Mouse (Mus musculus) hindbrain, embryonic 14.5 days (tissue): Measurements from ENCODE around the gene Tecr. TPM values are rescaled to one million over a fixed set of nuclear protein-coding genes. Genes with fewer than 3 reads are reported as not detected.
"Not testable (repeated sequence)": the region's sequence is repeated elsewhere in the genome, so short reads cannot be mapped to it uniquely, and the experiment has no call there.

Experiments used
- ATAC-seq: fragments of 200-750 bp; cut with Nextera tagmentation; 2 replicates; pipeline ENCODE4 v1.8.0; 2017; ENCODE audit warnings: moderate number of reproducible peaks, mild to moderate bottlenecking, moderate TSS enrichment, moderate library complexity; ENCODE audit not compliant: low FRiP score
- DNase-seq: peaks from one replicate; pipeline ENCODE4 v3.0.0-alpha.2; 2015; ENCODE audit warnings: low spot score
- H3K27ac ChIP-seq: fragments of 300-500 bp; sonication (generic); 2 replicates; pipeline ENCODE4 v1.5.1; 2014; ENCODE audit warnings: mild to moderate bottlenecking, moderate library complexity
- H3K27me3 ChIP-seq: fragments of 300-500 bp; sonication (generic); 2 replicates; pipeline ENCODE4 v1.6.1; 2014; ENCODE audit warnings: mild to moderate bottlenecking, low read length, mixed read lengths; ENCODE audit not compliant: control insufficient read depth, insufficient read depth
- H3K36me3 ChIP-seq: fragments of 300-500 bp; sonication (generic); replicated peaks from 2 replicates; pipeline ENCODE4 v1.6.1; 2014; ENCODE audit not compliant: control insufficient read depth, insufficient read depth
- H3K4me1 ChIP-seq: fragments of 300-500 bp; sonication (generic); replicated peaks from 2 replicates; pipeline ENCODE4 v1.6.1; 2014; ENCODE audit warnings: antibody characterized with exemption, low read length, mixed read lengths; ENCODE audit not compliant: control insufficient read depth, insufficient read depth
- H3K4me2 ChIP-seq: fragments of 300-500 bp; sonication (generic); replicated peaks from 2 replicates; pipeline ENCODE4 v1.6.1; 2014; ENCODE audit warnings: mild to moderate bottlenecking, moderate library complexity
- H3K4me3 ChIP-seq: fragments of 300-500 bp; sonication (generic); replicated peaks from 2 replicates; pipeline ENCODE4 v1.5.1; 2014; ENCODE audit warnings: mild to moderate bottlenecking, low read length
- H3K9ac ChIP-seq: fragments of 300-500 bp; sonication (generic); 2 replicates; pipeline ENCODE4 v1.6.1; 2014
- H3K9me3 ChIP-seq: fragments of 300-500 bp; sonication (generic); 2 replicates; pipeline ENCODE4 v1.6.1; 2016; ENCODE audit warnings: low read length; ENCODE audit not compliant: control insufficient read depth
- WGBS: fragments of 180-500 bp; shearing (Covaris S2); extraction: QIAGEN DNeasy Blood & Tissue Kit; methylation state at CpG from one replicate; pipeline ENCODE4 v1.1.7; 2014; 5-methylcytosine and 5-hydroxymethylcytosine counted together
- polyA plus RNA-seq: library from polyadenylated mRNA; unstranded; fragments of >200 nt; fragmentation: Nextera tagmentation; extraction: Ambion mirVana; gene quantifications from 2 replicates; pipeline ENCODE4 v1.2.1, GENCODE M21; 2014

Gene Tecr
- polyA plus RNA-seq, 1 experiment from 2014 or later: 1,444 TPM

GRCm38 (mm10) chr8:83608398-83608829 lies 643 bp upstream of the Tecr start:
- Histone ChIP-seq H3K9me3 (no peaks in the 10 kb centered on the region), H3K4me3 (peak overlapping the region; percentile 81), H3K27me3 (no peaks in the 10 kb centered on the region), H3K4me1 (peaks cover 17% of the 10 kb centered on the region), H3K9ac (peak overlapping the region; percentile 80), H3K36me3 (peaks cover 39% of the 10 kb centered on the region), H3K4me2 (peak overlapping the region; percentile 75), H3K27ac (peak overlapping the region; percentile 98)
- ATAC-seq (peak; percentile 73), DNase-seq (peak; percentile 66)
- under 1% methylated on average over 51 of the region's 51 CpGs for WGBS

GRCm38 (mm10) chr8:83602650-83603029 lies 5.1 kb downstream of the Tecr start:
- 79% methylated on average over 2 of the region's 2 CpGs for WGBS
- Histone ChIP-seq H3K4me3 (no peak overlapping the region), H3K27me3 (no peaks in the 10 kb centered on the region), H3K27ac (no peak overlapping the region), H3K4me1 (peaks cover 5% of the 10 kb centered on the region; the same call in 1 of the 2 replicates), H3K9me3 (no peaks in the 10 kb centered on the region), H3K4me2 (no peak overlapping the region), H3K9ac (no peak overlapping the region), H3K36me3 (no peaks in the 10 kb centered on the region)
- DNase-seq (no peak), ATAC-seq (no peak)

GRCm38 (mm10) chr8:83599814-83600213 lies 8.0 kb downstream of the Tecr start:
- H3K27me3 ChIP-seq: no peaks in the 10 kb centered on the region
- H3K4me2 ChIP-seq: no peak overlapping the region
- ATAC-seq (no peak), DNase-seq (no peak)
- H3K27ac ChIP-seq: no peak overlapping the region
- H3K9me3 ChIP-seq: no peaks in the 10 kb centered on the region
- no peak overlapping the region for H3K4me3 ChIP-seq
- H3K9ac ChIP-seq: no peak overlapping the region
- H3K4me1 ChIP-seq: no peaks in the 10 kb centered on the region
- no peaks in the 10 kb centered on the region for H3K36me3 ChIP-seq

- H3K27me3 ChIP-seq: no peaks in the 10 kb centered on the region
- no peak overlapping the region for H3K4me2 ChIP-seq
- no peak for DNase-seq
- 4% methylated on average over 1 of the region's 1 CpGs for WGBS
- H3K36me3 ChIP-seq: no peaks in the 10 kb centered on the region
- no peak overlapping the region for H3K4me3 ChIP-seq
- no peak overlapping the region for H3K27ac ChIP-seq
- no peak for ATAC-seq
- H3K9ac ChIP-seq: no peak overlapping the region
- H3K4me1 ChIP-seq: peaks cover 2% of the 10 kb centered on the region; the same call in 1 of the 2 replicates
- no peaks in the 10 kb centered on the region for H3K9me3 ChIP-seq
Measured at GRCm38 (mm10) chr8:83598146-83598545, 9.6 kb downstream of the Tecr start.

- Histone ChIP-seq H3K27ac (no peak overlapping the region), H3K4me3 (no peak overlapping the region), H3K27me3 (no peaks in the 10 kb centered on the region), H3K4me1 (peaks cover 20% of the 10 kb centered on the region), H3K36me3 (peaks cover 3% of the 10 kb centered on the region; the same call in 1 of the 2 replicates), H3K9ac (no peak overlapping the region), H3K9me3 (no peaks in the 10 kb centered on the region), H3K4me2 (no peak overlapping the region)
- ATAC-seq: no peak
- no peak for DNase-seq
- WGBS: 21% methylated on average over 3 of the region's 3 CpGs
Measured at GRCm38 (mm10) chr8:83596369-83596768, 11.4 kb downstream of the Tecr start.

- H3K9me3 ChIP-seq, H3K36me3 ChIP-seq, H3K27me3 ChIP-seq, DNase-seq, ATAC-seq: not testable (repeated sequence)
- H3K4me1 ChIP-seq: peaks cover 33% of the 10 kb centered on the region
- H3K4me2 ChIP-seq: peak overlapping the region; percentile 63
- peak overlapping the region; percentile 97 for H3K27ac ChIP-seq
- H3K4me3 ChIP-seq: peak overlapping the region; percentile 96
- H3K9ac ChIP-seq: peak overlapping the region; percentile 73
- whole genome bisulfite sequencing: 70% methylated on average over 3 of the region's 3 CpGs
Measured at GRCm38 (mm10) chr8:83595050-83595345, 12.8 kb downstream of the Tecr start.

GRCm38 (mm10) chr8:83594167-83595049 lies 13.4 kb downstream of the Tecr start:
- ATAC-seq (peak; percentile 98), DNase-seq (peak; percentile 99)
- Histone ChIP-seq H3K9ac (peak overlapping the region; percentile 97), H3K27me3 (no peaks in the 10 kb centered on the region), H3K4me3 (peak overlapping the region; percentile 96), H3K9me3 (no peaks in the 10 kb centered on the region), H3K27ac (peak overlapping the region; percentile 97), H3K36me3 (peaks cover 3% of the 10 kb centered on the region; the same call in 1 of the 2 replicates), H3K4me2 (peak overlapping the region; percentile 63), H3K4me1 (peaks cover 38% of the 10 kb centered on the region)
- WGBS: under 1% methylated on average over 43 of the region's 43 CpGs

- Histone ChIP-seq H3K27ac (peak overlapping the region; percentile 97), H3K9me3 (no peaks in the 10 kb centered on the region), H3K9ac (peak overlapping the region; percentile 97), H3K4me2 (peak overlapping the region; percentile 63), H3K4me3 (peak overlapping the region; percentile 96), H3K4me1 (peaks cover 42% of the 10 kb centered on the region), H3K36me3 (peaks cover 10% of the 10 kb centered on the region; the same call in 1 of the 2 replicates), H3K27me3 (no peaks in the 10 kb centered on the region)
- DNase-seq (no peak), ATAC-seq (no peak)
- 4% methylated on average over 22 of the region's 22 CpGs for WGBS
Measured at GRCm38 (mm10) chr8:83593325-83594166, 14.2 kb downstream of the Tecr start.

- Histone ChIP-seq H3K27me3 (no peaks in the 10 kb centered on the region), H3K4me3 (peak overlapping the region; percentile 96), H3K9me3 (no peaks in the 10 kb centered on the region), H3K4me1 (peaks cover 42% of the 10 kb centered on the region), H3K36me3 (peaks cover 14% of the 10 kb centered on the region; the same call in 1 of the 2 replicates), H3K4me2 (peak overlapping the region; percentile 63), H3K27ac (no peak overlapping the region), H3K9ac (peak overlapping the region; percentile 97)
- no peak for DNase-seq
- WGBS: 54% methylated on average over 3 of the region's 3 CpGs
- ATAC-seq: no peak
Measured at GRCm38 (mm10) chr8:83592682-83593081, 15.1 kb downstream of the Tecr start.
